Mouse (Mus musculus): ENCODE data around the gene G6pc. TPM values are rescaled to one million over a fixed set of nuclear protein-coding genes. Genes with fewer than 3 reads are reported as not detected.
"Not testable (repeated sequence)": the region's sequence is repeated elsewhere in the genome, so short reads cannot be mapped to it uniquely, and the experiment has no call there.

The G6pc gene
- polyA plus RNA-seq, 1 experiment from 2014 or later, result not detected

DNA sequence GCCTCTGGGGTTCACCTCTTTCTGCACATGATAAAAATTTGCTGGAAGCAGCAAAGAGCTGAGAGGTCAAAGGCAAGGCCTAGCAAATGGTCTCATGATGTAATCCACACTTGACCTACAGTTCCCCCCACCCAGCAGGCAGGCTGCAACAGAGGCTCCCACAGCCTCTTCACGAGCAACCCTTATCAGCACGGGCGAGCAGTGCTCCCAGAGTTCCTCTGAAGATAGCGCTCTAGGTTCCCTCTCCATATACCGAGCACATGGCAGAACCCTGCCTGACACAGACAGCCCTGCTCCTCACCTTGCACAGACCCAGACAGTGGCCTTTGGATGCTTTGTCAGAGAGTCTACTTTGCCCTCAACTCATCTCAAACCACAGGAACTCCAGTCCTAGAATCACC is 2.8 kb upstream of the G6pc start:
- Histone ChIP-seq H3K27ac (no peak overlapping the region), H3K4me1 (no peaks in the 10 kb centered on the region), H3K9ac (no peak overlapping the region), H3K27me3 (no peaks in the 10 kb centered on the region), H3K36me3 (replicated peaks) (no peaks in the 10 kb centered on the region), H3K4me3 (replicated peaks) (no peak overlapping the region), H3K9me3 (no peaks in the 10 kb centered on the region), H3K4me2 (no peak overlapping the region)
- WGBS, result 86% methylated on average over 5 of the region's 5 CpGs
- no peak for ATAC-seq (ENCODE audit: low FRiP score)

GRCm38 (mm10) chr11:101370141-101370540 is 2.8 kb downstream of the G6pc start:
- H3K36me3 ChIP-seq (replicated peaks), result no peaks in the 10 kb centered on the region
- no peaks in the 10 kb centered on the region for H3K9me3 ChIP-seq
- H3K27ac ChIP-seq, result no peak overlapping the region
- no peaks in the 10 kb centered on the region for H3K4me1 ChIP-seq
- no peak overlapping the region for H3K4me3 ChIP-seq (replicated peaks)
- 80% methylated on average over 5 of the region's 5 CpGs for WGBS
- no peak overlapping the region for H3K9ac ChIP-seq
- no peak overlapping the region for H3K4me2 ChIP-seq
- ATAC-seq (ENCODE audit: low FRiP score), result no peak
- H3K27me3 ChIP-seq, result no peaks in the 10 kb centered on the region

- H3K27me3 ChIP-seq, result no peaks in the 10 kb centered on the region
- WGBS, result 63% methylated on average over 7 of the region's 7 CpGs
- H3K9ac ChIP-seq, result no peak overlapping the region
- no peaks in the 10 kb centered on the region for H3K4me1 ChIP-seq
- no peak overlapping the region for H3K4me3 ChIP-seq (replicated peaks)
- no peak overlapping the region for H3K4me2 ChIP-seq
- no peak for ATAC-seq (ENCODE audit: low FRiP score)
- H3K9me3 ChIP-seq, result no peaks in the 10 kb centered on the region
- H3K36me3 ChIP-seq (replicated peaks), result no peaks in the 10 kb centered on the region
- H3K27ac ChIP-seq, result no peak overlapping the region
These were observed 7.1 kb downstream of the G6pc start for GRCm38 (mm10) chr11:101374421-101374938.

GRCm38 (mm10) chr11:101378196-101378595 is 10.8 kb downstream of the G6pc start:
- H3K4me1 ChIP-seq; ATAC-seq (ENCODE audit: low FRiP score): not testable (repeated sequence)
- WGBS, result 91% methylated on average over 8 of the region's 8 CpGs

DNA sequence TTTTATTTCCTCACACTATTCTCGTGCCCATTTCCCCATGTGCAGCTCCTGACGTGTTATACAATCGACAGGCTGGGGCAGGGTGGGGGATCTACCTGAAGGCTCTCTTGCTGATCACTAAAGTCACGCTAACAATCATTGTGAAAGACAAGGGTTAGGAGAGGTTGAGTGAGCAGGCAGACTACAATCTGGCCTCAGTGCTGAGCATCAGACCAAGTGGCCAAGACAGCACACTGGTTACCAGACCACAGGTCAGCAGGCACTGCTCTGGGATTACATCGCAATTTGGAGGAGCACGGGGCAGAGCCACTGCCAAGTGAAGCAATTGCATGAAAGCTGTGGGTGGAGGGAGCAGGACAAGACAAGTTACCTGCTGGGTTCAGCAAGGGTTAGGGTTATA is 11.6 kb downstream of the G6pc start:
- 80% methylated on average over 6 of the region's 6 CpGs for WGBS
- no peaks in the 10 kb centered on the region for H3K27me3 ChIP-seq
- H3K9me3 ChIP-seq, result no peaks in the 10 kb centered on the region
- peaks cover 4% of the 10 kb centered on the region; the same call in 1 of the 2 replicates for H3K4me1 ChIP-seq
- ATAC-seq (ENCODE audit: low FRiP score), result no peak
- H3K4me3 ChIP-seq (replicated peaks), result no peak overlapping the region
- H3K9ac ChIP-seq, result no peak overlapping the region
- no peak overlapping the region for H3K4me2 ChIP-seq
- H3K27ac ChIP-seq, result no peak overlapping the region
- no peaks in the 10 kb centered on the region for H3K36me3 ChIP-seq (replicated peaks)

More at GRCm38 (mm10) chr11:101378196-101378595, 10.8 kb downstream of the G6pc start:
- not testable (repeated sequence) for H3K27me3 ChIP-seq; H3K36me3 ChIP-seq (replicated peaks); H3K4me2 ChIP-seq; H3K27ac ChIP-seq; H3K9ac ChIP-seq; H3K9me3 ChIP-seq; H3K4me3 ChIP-seq (replicated peaks)

- no peak overlapping the region for H3K9ac ChIP-seq
- 5% methylated on average over 4 of the region's 4 CpGs for WGBS
- no peak overlapping the region for H3K4me3 ChIP-seq (replicated peaks)
- no peak for ATAC-seq (ENCODE audit: low FRiP score)
- no peak overlapping the region for H3K4me2 ChIP-seq
- H3K36me3 ChIP-seq (replicated peaks), result no peaks in the 10 kb centered on the region
- H3K4me1 ChIP-seq, result peaks cover 4% of the 10 kb centered on the region; the same call in 1 of the 2 replicates
- no peaks in the 10 kb centered on the region for H3K9me3 ChIP-seq
- H3K27me3 ChIP-seq, result no peaks in the 10 kb centered on the region
- H3K27ac ChIP-seq, result no peak overlapping the region
These were observed 14.5 kb downstream of the G6pc start for GRCm38 (mm10) chr11:101381817-101382216.

DNA sequence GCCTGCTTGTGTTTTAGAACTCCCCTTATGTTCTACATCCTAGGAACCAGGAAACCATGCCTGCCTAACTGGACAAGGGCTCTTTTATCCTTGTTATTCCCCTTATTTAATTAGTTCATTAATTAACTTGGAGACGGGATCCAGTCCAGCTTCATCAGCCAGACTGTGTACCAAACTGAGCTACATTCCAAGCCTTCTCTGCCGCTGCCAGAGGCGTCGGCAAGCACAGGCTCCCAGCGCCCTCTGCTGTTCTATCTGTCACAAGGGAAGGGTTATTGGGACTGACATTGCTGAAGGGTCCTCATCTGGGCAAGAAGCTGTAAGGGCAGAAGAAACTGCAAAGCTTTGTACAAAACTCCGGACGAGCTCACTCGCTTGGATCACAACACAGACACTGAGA is 27.7 kb downstream of the G6pc start:
- Histone ChIP-seq H3K9me3 (no peaks in the 10 kb centered on the region), H3K4me3 (replicated peaks) (no peak overlapping the region), H3K27ac (no peak overlapping the region), H3K27me3 (peaks cover 2% of the 10 kb centered on the region; the same call in 1 of the 2 replicates), H3K36me3 (replicated peaks) (no peaks in the 10 kb centered on the region), H3K4me1 (no peaks in the 10 kb centered on the region), H3K9ac (no peak overlapping the region), H3K4me2 (no peak overlapping the region)
- ATAC-seq (ENCODE audit: low FRiP score), result no peak
- whole genome bisulfite sequencing, result 7% methylated on average over 8 of the region's 8 CpGs

GRCm38 (mm10) chr11:101415306-101415705 is 47.9 kb downstream of the G6pc start:
- ATAC-seq (ENCODE audit: low FRiP score), result no peak
- Histone ChIP-seq H3K27ac (no peak overlapping the region), H3K4me2 (no peak overlapping the region), H3K36me3 (replicated peaks) (peaks cover 37% of the 10 kb centered on the region), H3K4me1 (peaks cover 8% of the 10 kb centered on the region), H3K9me3 (no peaks in the 10 kb centered on the region), H3K9ac (no peak overlapping the region), H3K27me3 (no peaks in the 10 kb centered on the region), H3K4me3 (replicated peaks) (no peak overlapping the region)
- WGBS, result 90% methylated on average over 2 of the region's 2 CpGs

DNA sequence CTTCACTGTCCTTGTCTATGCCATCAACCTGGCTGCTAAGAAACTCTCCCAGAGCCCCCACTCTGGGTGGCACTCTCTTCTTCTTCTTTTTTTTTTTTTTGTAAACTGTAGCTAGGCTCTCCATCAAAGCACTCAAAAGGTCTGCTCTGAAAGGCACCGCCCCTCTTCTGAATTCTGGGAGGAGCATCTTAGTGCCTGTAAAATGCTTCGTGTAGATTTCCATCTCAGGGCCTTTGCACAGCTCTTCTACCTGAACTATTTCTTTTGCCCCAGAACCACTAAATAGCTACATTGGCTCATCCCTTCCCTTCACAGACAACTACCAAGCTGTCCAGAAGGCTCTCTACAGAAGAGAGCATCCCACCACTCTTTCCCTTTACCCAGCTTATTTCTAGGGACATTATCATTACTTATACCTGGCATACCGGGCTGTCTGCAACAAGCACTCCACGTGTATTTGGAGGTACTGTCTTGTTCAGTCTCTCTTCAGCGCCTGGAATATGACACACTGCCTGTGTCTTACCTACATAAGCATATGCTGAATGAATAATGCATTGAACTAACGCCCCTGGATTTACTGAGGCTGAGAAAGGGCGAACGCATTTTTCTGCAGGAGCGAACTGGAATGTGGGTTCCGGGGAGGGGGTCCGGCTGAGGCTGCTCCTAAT is 49.2 kb downstream of the G6pc start:
- peak overlapping the region; percentile 87 for H3K9ac ChIP-seq
- no peak; the same call in 1 of the 2 replicates for ATAC-seq (ENCODE audit: low FRiP score)
- H3K27ac ChIP-seq, result peak overlapping the region; percentile 82
- peaks cover 24% of the 10 kb centered on the region for H3K36me3 ChIP-seq (replicated peaks)
- H3K4me3 ChIP-seq (replicated peaks), result peak overlapping the region; percentile 84
- H3K9me3 ChIP-seq, result no peaks in the 10 kb centered on the region
- H3K27me3 ChIP-seq, result no peaks in the 10 kb centered on the region
- peak overlapping the region; percentile 89 for H3K4me2 ChIP-seq
- peaks cover 8% of the 10 kb centered on the region for H3K4me1 ChIP-seq
- 2% methylated on average over 11 of the region's 11 CpGs for WGBS

- Histone ChIP-seq H3K27me3 (no peaks in the 10 kb centered on the region), H3K4me2 (peak within 1 kb of the TSS; percentile 89), H3K36me3 (replicated peaks) (peaks cover 17% of the 10 kb centered on the region), H3K9me3 (no peaks in the 10 kb centered on the region), H3K9ac (peak within 1 kb of the TSS; percentile 87), H3K4me3 (replicated peaks) (peak within 1 kb of the TSS; percentile 84), H3K27ac (peak within 1 kb of the TSS; percentile 82), H3K4me1 (peaks cover 8% of the 10 kb centered on the region)
- ATAC-seq (ENCODE audit: low FRiP score), result peak; percentile 86
- 1% methylated on average over 45 of the region's 45 CpGs for WGBS
These were observed 49.9 kb downstream of the G6pc start, which contains the start of gene Aarsd1 for GRCm38 (mm10) chr11:101417101-101417855. Gene Aarsd1 (minus strand): TSS chr11:101417615.

- no peak for ATAC-seq (ENCODE audit: low FRiP score)
- Histone ChIP-seq H3K27me3 (peaks cover 8% of the 10 kb centered on the region), H3K4me3 (replicated peaks) (no peak overlapping the region), H3K36me3 (replicated peaks) (peaks cover under 1% of the 10 kb centered on the region; the same call in 1 of the 2 replicates), H3K9ac (no peak overlapping the region), H3K4me2 (no peak overlapping the region), H3K27ac (no peak overlapping the region), H3K4me1 (peaks cover 11% of the 10 kb centered on the region), H3K9me3 (no peaks in the 10 kb centered on the region)
- 64% methylated on average over 6 of the region's 6 CpGs for WGBS
These were observed 51.6 kb downstream of the G6pc start for GRCm38 (mm10) chr11:101418991-101419390.

DNA sequence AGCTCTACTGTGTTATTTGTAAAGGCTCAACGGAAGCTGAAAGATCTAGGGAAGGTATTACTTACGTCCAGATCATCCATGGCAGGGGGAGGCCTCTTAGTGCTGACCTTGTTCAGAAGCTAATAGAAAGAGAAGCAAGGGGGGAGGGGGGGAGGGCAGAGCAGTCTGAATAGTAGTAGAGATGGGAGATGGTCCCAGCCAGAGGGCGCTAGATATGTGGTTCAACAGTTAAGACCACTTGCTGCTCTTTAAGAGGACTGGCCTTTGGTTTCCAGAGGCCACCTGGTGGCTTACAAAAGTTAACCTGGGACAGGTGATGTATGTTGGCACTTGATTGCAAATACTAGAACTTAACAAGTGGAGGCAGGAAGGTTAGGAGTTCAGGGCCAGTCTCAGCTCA is 52.2 kb downstream of the G6pc start:
- Histone ChIP-seq H3K27ac (no peak overlapping the region), H3K4me1 (peaks cover 17% of the 10 kb centered on the region), H3K4me2 (no peak overlapping the region), H3K4me3 (replicated peaks) (no peak overlapping the region), H3K9ac (no peak overlapping the region), H3K9me3 (no peaks in the 10 kb centered on the region), H3K27me3 (peaks cover 11% of the 10 kb centered on the region), H3K36me3 (replicated peaks) (no peaks in the 10 kb centered on the region)
- WGBS, result 26% methylated on average over 3 of the region's 3 CpGs
- no peak for ATAC-seq (ENCODE audit: low FRiP score)
